Mouse (Mus musculus) embryonic facial prominence, embryonic 10.5 days (tissue): ENCODE measurements around the gene St6galnac3. TPM values are rescaled to one million over a fixed set of nuclear protein-coding genes. Genes with fewer than 3 reads are reported as not detected.

ENCODE experiments used
- DNase-seq: peaks from one replicate; pipeline ENCODE4 v3.0.0-alpha.2; 2017; ENCODE audit warnings: low spot score
- H3K27ac ChIP-seq: fragments of 300-500 bp; sonication (generic); replicated peaks from 2 replicates; pipeline ENCODE4 v1.5.1; 2016; ENCODE audit warnings: mild to moderate bottlenecking
- H3K27me3 ChIP-seq: fragments of 300-500 bp; sonication (generic); replicated peaks from 2 replicates; pipeline ENCODE4 v1.6.1; 2016; ENCODE audit warnings: low read depth, mild to moderate bottlenecking; ENCODE audit not compliant: poor library complexity, severe bottlenecking
- H3K36me3 ChIP-seq: fragments of 300-500 bp; sonication (generic); replicated peaks from 2 replicates; pipeline ENCODE4 v1.6.1; 2016; ENCODE audit warnings: mild to moderate bottlenecking, moderate library complexity
- H3K4me1 ChIP-seq: fragments of 300-500 bp; sonication (generic); 2 replicates; pipeline ENCODE4 v1.6.1; 2016
- H3K4me3 ChIP-seq: fragments of 300-500 bp; sonication (generic); 2 replicates; pipeline ENCODE4 v1.5.1; 2016; ENCODE audit warnings: mild to moderate bottlenecking, moderate library complexity
- H3K9me3 ChIP-seq: fragments of 300-500 bp; sonication (generic); 2 replicates; pipeline ENCODE4 v1.6.1; 2016; ENCODE audit warnings: mild to moderate bottlenecking
- WGBS: fragments of 180-500 bp; shearing (Covaris S2); methylation state at CpG from one replicate; pipeline ENCODE4 v1.1.7; 2016; 5-methylcytosine and 5-hydroxymethylcytosine counted together
- polyA plus RNA-seq: library from polyadenylated mRNA; unstranded; fragments of >200 nt; fragmentation: Nextera tagmentation; extraction: Ambion mirVana; gene quantifications from 2 replicates; pipeline ENCODE4 v1.2.1, GENCODE M21; 2016

The St6galnac3 gene
- polyA plus RNA-seq, 1 experiment from 2014 or later, result 54.1 TPM

GRCm38 (mm10) chr3:153511151-153511580 lies 213.8 kb downstream of the St6galnac3 start:
- WGBS, result 43% methylated on average over 7 of the region's 7 CpGs
- peak; percentile 34 for DNase-seq

DNA sequence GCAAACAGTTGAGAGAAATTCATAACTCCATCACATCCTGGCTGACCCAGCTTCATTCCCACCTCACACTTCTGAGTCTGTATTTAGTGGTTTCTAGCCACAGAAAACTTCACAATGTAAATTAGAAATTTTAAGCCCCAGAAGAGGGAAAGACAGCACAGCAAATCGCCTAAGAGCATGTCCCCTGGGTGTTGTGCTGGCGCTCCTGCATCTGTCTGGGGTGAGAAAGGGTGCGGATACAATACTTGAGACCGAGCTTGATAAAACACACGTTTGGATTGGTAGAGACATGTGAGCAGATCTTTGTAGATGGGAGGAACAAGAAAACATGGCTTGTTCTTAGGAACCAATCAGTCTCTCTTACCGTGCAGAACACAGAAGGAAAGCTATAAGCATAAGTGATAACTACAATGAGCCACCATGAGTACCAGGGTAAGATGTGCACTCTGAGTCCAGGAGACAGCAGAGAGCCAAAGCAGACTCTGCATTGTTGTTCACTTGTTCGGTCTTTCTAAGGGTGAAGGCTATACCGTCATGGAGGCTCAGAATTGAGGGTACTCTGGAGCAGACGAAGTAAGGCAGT lies 214.8 kb downstream of the St6galnac3 start:
- Histone ChIP-seq H3K4me3 (no peak overlapping the region), H3K27ac (no peak overlapping the region), H3K36me3 (peaks cover 9% of the 10 kb centered on the region; the same call in 1 of the 2 replicates), H3K4me1 (peaks cover 55% of the 10 kb centered on the region), H3K9me3 (no peaks in the 10 kb centered on the region), H3K27me3 (no peaks in the 10 kb centered on the region)
- no peak for DNase-seq
- WGBS, result 89% methylated on average over 9 of the region's 9 CpGs

More at GRCm38 (mm10) chr3:153511151-153511580, 213.8 kb downstream of the St6galnac3 start:
- H3K9me3 ChIP-seq, result no peaks in the 10 kb centered on the region
- no peaks in the 10 kb centered on the region for H3K27me3 ChIP-seq
- H3K27ac ChIP-seq, result peak overlapping the region; percentile 37
- peaks cover 53% of the 10 kb centered on the region for H3K4me1 ChIP-seq
- no peak overlapping the region for H3K4me3 ChIP-seq
- peaks cover 6% of the 10 kb centered on the region; the same call in 1 of the 2 replicates for H3K36me3 ChIP-seq

DNA sequence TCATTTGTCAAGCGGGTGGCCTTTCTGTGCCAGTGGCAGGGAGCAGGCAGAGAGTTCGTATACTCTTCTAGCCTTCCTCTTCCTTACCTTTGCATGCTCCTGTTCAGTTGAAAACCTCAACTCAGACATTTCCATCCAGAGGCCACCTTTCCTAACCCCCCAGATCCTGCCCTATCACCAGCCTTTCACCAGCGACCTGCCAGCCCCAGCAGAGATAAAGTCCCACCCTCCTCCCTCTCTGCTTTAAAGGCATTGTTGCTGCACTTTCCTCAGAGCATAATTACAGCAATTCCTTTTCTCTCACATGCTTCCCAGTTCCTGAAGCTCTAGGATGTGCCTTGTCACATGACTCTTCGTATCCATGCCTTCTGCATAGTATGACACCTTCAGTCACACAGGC lies 215.3 kb downstream of the St6galnac3 start:
- no peak overlapping the region for H3K27ac ChIP-seq
- peaks cover 54% of the 10 kb centered on the region for H3K4me1 ChIP-seq
- no peaks in the 10 kb centered on the region for H3K9me3 ChIP-seq
- H3K36me3 ChIP-seq, result peaks cover 9% of the 10 kb centered on the region; the same call in 1 of the 2 replicates
- no peaks in the 10 kb centered on the region for H3K27me3 ChIP-seq
- WGBS, result 74% methylated on average over 4 of the region's 4 CpGs
- no peak overlapping the region for H3K4me3 ChIP-seq
- no peak for DNase-seq

DNA sequence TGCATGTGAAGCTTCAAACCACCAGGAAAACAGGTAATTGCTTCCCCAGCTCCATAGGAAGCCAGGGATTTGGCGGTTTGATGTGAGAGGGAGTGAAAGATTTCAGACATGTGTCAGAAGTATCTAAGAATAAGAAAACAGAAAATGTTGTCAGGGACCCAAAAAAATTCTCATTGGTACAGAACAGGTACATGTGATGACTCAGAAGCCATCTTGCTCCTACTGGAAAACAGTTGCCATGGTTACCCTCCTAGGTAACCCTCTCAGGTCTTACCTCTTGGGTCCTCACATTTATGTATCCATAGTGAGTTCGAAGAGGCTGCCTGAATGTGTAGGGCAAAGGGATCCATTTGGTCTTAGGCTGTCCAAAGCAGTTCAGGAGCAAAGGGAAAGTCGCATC lies 215.9 kb downstream of the St6galnac3 start:
- no peak for DNase-seq
- no peak overlapping the region for H3K4me3 ChIP-seq
- peaks cover 9% of the 10 kb centered on the region; the same call in 1 of the 2 replicates for H3K36me3 ChIP-seq
- 93% methylated on average over 3 of the region's 3 CpGs for WGBS
- H3K4me1 ChIP-seq, result peaks cover 49% of the 10 kb centered on the region
- no peaks in the 10 kb centered on the region for H3K9me3 ChIP-seq
- H3K27me3 ChIP-seq, result no peaks in the 10 kb centered on the region
- no peak overlapping the region for H3K27ac ChIP-seq

- WGBS, result 84% methylated on average over 2 of the region's 2 CpGs
- no peak overlapping the region for H3K27ac ChIP-seq
- no peak for DNase-seq
- H3K27me3 ChIP-seq, result no peaks in the 10 kb centered on the region
- H3K9me3 ChIP-seq, result no peaks in the 10 kb centered on the region
- H3K4me3 ChIP-seq, result no peak overlapping the region
- peaks cover 50% of the 10 kb centered on the region for H3K4me1 ChIP-seq
- peaks cover 9% of the 10 kb centered on the region; the same call in 1 of the 2 replicates for H3K36me3 ChIP-seq
These were observed 216.4 kb downstream of the St6galnac3 start for GRCm38 (mm10) chr3:153508592-153508991.

- H3K27me3 ChIP-seq, result no peaks in the 10 kb centered on the region
- H3K4me3 ChIP-seq, result no peak overlapping the region
- peaks cover 9% of the 10 kb centered on the region; the same call in 1 of the 2 replicates for H3K36me3 ChIP-seq
- DNase-seq, result no peak
- WGBS, result 94% methylated on average over 2 of the region's 2 CpGs
- H3K4me1 ChIP-seq, result peaks cover 44% of the 10 kb centered on the region
- no peaks in the 10 kb centered on the region for H3K9me3 ChIP-seq
- no peak overlapping the region for H3K27ac ChIP-seq
These were observed 217.4 kb downstream of the St6galnac3 start for GRCm38 (mm10) chr3:153507599-153507998.

GRCm38 (mm10) chr3:153502488-153502887 lies 222.5 kb downstream of the St6galnac3 start:
- Histone ChIP-seq H3K36me3 (peaks cover 9% of the 10 kb centered on the region; the same call in 1 of the 2 replicates), H3K9me3 (no peaks in the 10 kb centered on the region), H3K27ac (no peak overlapping the region; the same call in 1 of the 2 replicates), H3K27me3 (no peaks in the 10 kb centered on the region), H3K4me1 (peaks cover 15% of the 10 kb centered on the region), H3K4me3 (no peak overlapping the region)
- no peak for DNase-seq
- 71% methylated on average over 4 of the region's 4 CpGs for WGBS

GRCm38 (mm10) chr3:153501333-153501877 lies 223.6 kb downstream of the St6galnac3 start:
- Histone ChIP-seq H3K27ac (no peak overlapping the region), H3K36me3 (peaks cover 5% of the 10 kb centered on the region; the same call in 1 of the 2 replicates), H3K9me3 (no peaks in the 10 kb centered on the region), H3K4me3 (no peak overlapping the region), H3K27me3 (no peaks in the 10 kb centered on the region), H3K4me1 (peaks cover 15% of the 10 kb centered on the region)
- 59% methylated on average over 3 of the region's 3 CpGs for WGBS
- DNase-seq, result peak; percentile 75

DNA sequence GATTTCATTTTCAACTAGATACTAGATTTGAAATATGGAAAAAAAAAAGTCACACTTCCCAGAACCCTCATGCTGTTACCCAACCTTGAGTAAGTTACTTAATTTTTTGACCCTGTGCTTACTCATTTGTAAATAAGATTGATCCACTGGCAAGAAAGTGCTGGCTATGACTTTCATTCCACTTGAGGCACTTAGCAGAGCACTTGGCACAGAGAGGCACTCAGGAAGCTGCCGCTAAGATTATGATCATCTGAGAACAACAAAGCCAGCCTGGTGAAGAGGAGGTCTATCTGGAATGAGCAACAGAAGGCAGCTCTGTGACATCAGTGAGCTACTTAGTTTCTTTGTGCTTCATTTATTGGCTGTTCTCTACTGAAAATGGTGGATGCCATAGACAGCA lies 232.0 kb downstream of the St6galnac3 start:
- Histone ChIP-seq H3K27me3 (no peaks in the 10 kb centered on the region), H3K9me3 (no peaks in the 10 kb centered on the region)
- 87% methylated on average over 1 of the region's 1 CpGs for WGBS

DNA sequence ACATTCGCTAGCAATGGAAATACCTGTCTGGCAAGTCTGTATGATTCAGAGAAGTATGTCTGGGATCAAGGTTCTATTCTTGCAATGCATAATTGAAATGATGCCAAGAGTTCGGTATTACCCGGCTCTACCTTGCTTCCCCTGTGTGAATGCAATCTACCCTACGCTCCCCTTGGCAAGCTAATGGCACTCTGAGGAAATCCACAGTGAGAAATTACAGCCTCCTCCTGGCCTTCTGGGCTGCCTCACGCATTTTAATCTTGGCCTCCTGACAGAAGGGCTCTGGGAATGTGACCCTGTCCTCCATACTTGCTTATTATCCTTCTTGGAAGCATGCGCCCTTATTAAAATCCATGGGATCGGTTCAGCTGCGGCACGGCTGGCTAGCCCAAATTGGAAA lies 235.3 kb downstream of the St6galnac3 start:
- Histone ChIP-seq H3K27ac (no peak overlapping the region), H3K36me3 (no peaks in the 10 kb centered on the region; the same call in 1 of the 2 replicates), H3K4me3 (no peak overlapping the region), H3K4me1 (peaks cover 9% of the 10 kb centered on the region; the same call in 1 of the 2 replicates), H3K27me3 (no peaks in the 10 kb centered on the region), H3K9me3 (no peaks in the 10 kb centered on the region)
- 90% methylated on average over 9 of the region's 9 CpGs for WGBS
- DNase-seq, result no peak

More for the DNA sequence above, 232.0 kb downstream of the St6galnac3 start:
- no peaks in the 10 kb centered on the region; the same call in 1 of the 2 replicates for H3K36me3 ChIP-seq
- DNase-seq, result no peak
- peaks cover 4% of the 10 kb centered on the region; the same call in 1 of the 2 replicates for H3K4me1 ChIP-seq
- H3K27ac ChIP-seq, result no peak overlapping the region
- no peak overlapping the region for H3K4me3 ChIP-seq

GRCm38 (mm10) chr3:153488931-153489330 lies 236.0 kb downstream of the St6galnac3 start:
- Histone ChIP-seq H3K9me3 (no peaks in the 10 kb centered on the region), H3K27me3 (no peaks in the 10 kb centered on the region), H3K36me3 (no peaks in the 10 kb centered on the region; the same call in 1 of the 2 replicates), H3K4me3 (no peak overlapping the region), H3K4me1 (peaks cover 9% of the 10 kb centered on the region; the same call in 1 of the 2 replicates), H3K27ac (no peak overlapping the region)
- DNase-seq, result no peak
- WGBS, result 83% methylated on average over 5 of the region's 5 CpGs

GRCm38 (mm10) chr3:153485176-153485575 lies 239.8 kb downstream of the St6galnac3 start:
- Histone ChIP-seq H3K27ac (no peak overlapping the region), H3K36me3 (no peaks in the 10 kb centered on the region; the same call in 1 of the 2 replicates), H3K4me1 (peaks cover 9% of the 10 kb centered on the region; the same call in 1 of the 2 replicates), H3K27me3 (no peaks in the 10 kb centered on the region), H3K4me3 (no peak overlapping the region), H3K9me3 (no peaks in the 10 kb centered on the region)
- 81% methylated on average over 5 of the region's 5 CpGs for WGBS
- no peak for DNase-seq

DNA sequence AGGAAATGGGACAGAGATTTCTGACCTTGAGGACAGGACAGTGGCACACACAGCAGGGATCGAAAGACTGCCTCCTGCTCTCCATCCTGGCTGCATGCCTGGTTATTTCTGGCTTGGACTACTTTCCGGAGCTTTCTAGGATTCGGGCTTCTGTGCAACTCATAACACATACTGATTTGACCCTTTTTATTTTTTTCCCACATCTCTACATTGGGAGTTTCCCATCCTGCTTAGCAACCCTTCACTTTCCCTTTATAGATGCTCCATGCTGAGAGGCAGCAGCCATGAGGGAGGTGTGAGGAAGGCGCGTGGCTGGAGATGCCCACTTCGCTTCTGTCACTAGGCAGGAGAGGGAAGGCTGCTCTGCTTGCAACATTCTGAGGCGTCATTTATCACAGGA lies 240.3 kb downstream of the St6galnac3 start:
- Histone ChIP-seq H3K36me3 (no peaks in the 10 kb centered on the region; the same call in 1 of the 2 replicates), H3K4me3 (no peak overlapping the region), H3K27ac (no peak overlapping the region), H3K4me1 (peaks cover 9% of the 10 kb centered on the region; the same call in 1 of the 2 replicates), H3K9me3 (no peaks in the 10 kb centered on the region), H3K27me3 (no peaks in the 10 kb centered on the region)
- DNase-seq, result no peak
- WGBS, result 93% methylated on average over 7 of the region's 7 CpGs
